Mouse (Mus musculus): ENCODE data around the gene Nom1.
"Not testable (repeated sequence)": the region's sequence is repeated elsewhere in the genome, so short reads cannot be mapped to it uniquely, and the experiment has no call there.

Nom1 gene

DNA sequence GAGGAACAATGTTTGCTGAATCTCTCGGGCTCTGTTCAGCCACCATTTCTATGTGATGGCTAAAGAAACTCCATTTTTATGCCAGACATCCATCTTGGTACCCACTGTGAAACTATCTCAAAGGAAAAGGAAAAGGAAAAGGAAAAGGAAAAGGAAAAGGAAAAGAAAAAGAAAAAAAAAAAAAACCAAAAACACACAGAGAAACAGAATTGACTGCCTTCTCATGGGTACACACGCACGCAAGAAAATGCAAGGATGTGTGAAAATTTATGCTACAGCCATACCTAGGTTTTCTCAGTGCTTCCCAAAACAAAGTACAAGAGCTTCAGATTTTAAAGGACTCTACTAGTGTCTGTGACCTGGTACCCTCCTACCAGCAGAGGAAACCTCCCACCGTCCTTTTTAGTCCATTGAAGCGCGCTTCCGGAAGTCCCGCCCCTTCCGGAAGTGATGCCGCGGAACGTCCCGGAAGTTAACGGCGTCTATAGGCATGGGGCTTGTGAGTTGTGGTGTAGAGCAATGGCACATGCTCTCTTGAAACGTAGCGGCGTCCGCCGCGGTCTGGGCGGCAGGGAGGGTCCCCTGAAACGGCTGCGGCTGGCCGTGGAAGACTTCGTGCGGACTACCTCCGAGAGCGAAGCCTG lies at the start of gene Nom1:
Gene Nom1 (plus strand): TSS at position 437 of the 644 bp plus-strand sequence.
- peak; percentile 86 for DNase-seq

GRCm38 (mm10) chr5:29387591-29387990 lies 46.9 kb upstream of the Nom1 start:
- DNase-seq, result no peak

DNA sequence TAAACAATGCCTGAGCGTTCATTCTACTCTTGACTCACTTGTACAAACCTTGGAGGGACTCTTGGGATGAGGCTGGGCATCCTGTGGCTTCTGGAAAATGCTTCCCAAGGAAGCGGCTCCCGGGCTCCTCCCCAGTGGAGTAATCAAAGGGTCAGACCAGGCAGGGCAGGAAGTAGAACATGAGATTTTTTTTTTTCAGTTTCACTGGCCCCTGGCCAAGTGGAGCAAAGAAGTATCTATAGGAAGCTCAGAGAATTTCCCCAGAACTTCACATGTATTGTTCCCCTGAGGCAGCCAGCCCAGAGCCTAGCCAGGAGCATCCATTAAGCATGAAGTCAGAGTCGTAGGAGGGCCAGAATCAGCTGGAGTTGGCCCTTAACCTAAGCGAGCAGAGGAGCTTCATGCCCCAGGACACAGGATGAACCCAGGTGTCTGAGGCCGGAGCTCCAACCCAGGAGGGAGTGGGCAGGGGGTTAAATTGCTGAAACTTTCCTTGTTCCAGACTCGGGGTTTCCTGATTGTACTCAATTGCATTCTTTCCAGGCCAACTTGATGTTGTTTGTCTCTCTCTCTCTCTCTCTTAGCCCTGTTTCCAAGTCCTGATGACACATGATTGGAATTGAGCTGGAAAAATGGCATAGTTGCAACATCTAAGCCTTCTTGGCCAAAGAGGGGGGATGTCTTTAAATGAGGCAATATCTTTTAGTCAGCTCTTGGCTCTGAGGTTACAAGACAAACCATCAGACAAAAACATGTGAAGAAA lies 46.1 kb upstream of the Nom1 start:
- DNase-seq, result no peak

GRCm38 (mm10) chr5:29388944-29389765 lies 45.3 kb upstream of the Nom1 start:
- DNase-seq, result peak; percentile 66

DNA sequence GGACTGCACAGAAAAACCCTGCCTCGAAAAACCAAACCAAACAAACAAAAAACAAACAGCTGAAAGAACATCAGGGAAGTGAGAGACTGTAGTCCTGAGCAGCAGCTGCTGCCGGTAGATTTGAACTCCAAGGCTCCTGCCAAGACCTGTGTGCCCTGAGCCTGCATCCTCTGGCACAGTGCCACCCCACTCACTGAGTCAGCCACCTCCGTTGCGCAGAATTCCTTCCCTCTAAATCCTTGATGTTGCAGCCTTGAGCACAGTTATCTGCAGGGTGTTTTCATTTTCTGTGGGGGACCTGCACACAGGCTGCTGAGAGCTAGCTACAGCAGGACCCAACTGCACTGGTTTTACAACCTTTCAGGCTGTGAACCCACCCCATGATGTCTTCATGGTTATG lies 36.0 kb upstream of the Nom1 start:
- DNase-seq, result no peak

- no peak for DNase-seq
Observed at GRCm38 (mm10) chr5:29410854-29411253, 23.6 kb upstream of the Nom1 start.

DNA sequence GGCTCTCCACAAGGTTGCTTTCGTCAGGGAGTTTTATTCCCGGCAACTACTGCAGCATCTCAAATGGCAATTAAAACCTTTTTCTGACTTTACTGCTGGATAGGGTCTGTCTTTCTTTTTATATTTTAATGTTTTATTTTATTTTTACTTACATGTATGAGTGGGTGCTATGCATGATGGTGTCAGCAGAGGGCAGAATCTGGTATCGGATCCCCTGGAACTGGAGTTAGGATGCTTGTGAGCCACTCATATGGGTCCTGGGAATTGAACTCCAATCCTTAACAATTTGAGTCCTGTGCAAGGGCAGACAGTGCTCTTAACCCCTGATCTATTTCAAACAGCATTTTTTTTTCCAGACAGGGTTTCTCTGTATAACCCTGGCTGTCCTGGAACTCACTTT lies 21.4 kb upstream of the Nom1 start:
- no peak for DNase-seq

- not testable (repeated sequence) for DNase-seq
Observed at GRCm38 (mm10) chr5:29423330-29423729, 11.1 kb upstream of the Nom1 start.

GRCm38 (mm10) chr5:29434872-29435358 lies 451 bp downstream of the Nom1 start:
- DNase-seq, result no peak

- no peak for DNase-seq
Observed at GRCm38 (mm10) chr5:29435491-29435890, 1.0 kb downstream of the Nom1 start.

GRCm38 (mm10) chr5:29436728-29437127 lies 2.3 kb downstream of the Nom1 start:
- not testable (repeated sequence) for DNase-seq

DNA sequence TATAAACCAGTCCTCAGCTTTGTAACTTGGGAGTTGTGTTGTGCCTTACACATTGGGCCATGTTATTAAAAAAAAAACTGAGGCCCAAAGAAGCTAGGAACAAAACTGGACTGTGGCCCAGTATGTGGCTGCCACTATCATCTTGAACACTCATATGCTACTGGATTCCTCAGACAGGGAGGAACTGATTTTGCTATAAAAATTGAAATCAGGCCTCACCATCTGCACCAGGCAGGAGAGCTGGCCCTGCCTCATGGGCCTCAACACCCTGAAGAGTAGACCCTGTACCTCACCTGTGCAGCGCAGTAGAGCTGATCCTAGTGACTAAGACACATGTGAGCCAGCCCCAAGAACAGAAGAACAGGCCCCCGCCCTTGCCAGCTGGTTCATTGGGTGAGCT lies 10.8 kb downstream of the Nom1 start:
- DNase-seq, result no peak

GRCm38 (mm10) chr5:29452352-29452751 lies 17.9 kb downstream of the Nom1 start:
- DNase-seq, result no peak

- DNase-seq, result no peak
Observed at GRCm38 (mm10) chr5:29456895-29457656, 22.6 kb downstream of the Nom1 start.

GRCm38 (mm10) chr5:29462943-29463686 lies 28.7 kb downstream of the Nom1 start:
- DNase-seq, result no peak

DNA sequence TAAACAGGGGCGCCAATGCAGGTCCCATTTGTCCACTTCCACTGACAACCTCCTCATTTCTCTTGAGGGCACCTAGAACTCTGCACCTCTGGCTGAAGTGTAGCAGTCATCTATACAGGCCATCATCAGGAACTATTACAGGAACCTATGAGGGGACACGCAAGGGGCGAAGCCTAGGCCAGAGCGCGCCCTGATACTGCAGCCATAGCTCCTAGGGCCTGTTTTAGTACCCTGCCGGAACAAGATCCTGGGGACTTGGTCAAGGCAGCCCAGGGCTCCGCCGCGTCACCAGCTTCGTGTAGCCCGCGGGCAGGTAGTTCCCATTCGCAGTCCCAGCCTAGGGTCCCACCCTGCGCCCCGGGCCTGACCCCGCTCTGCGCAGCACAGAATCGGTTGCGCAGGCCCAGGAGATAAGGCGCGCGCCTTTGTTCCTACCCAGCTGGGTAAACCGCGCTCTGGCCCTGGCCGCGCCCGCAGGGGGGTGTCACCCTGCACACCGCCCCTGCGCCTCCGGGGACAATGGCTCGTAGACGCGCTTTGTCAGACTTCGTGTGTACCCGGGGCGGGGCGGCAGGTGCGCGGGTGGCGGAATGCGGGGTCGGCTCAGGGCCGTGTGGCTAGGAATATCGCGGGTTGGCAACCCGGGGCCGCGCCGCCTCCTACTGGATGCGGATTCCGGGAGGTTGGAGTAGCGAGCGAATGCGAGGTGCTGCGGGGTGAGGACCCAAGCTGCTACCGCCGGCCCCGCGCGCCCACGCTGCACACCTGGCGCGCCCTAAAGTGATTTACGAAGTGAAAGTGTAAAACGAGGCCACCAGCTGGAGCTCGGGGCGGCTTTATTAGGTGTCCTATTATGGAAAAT lies 33.3 kb downstream of the Nom1 start:
- DNase-seq, result no peak

DNA sequence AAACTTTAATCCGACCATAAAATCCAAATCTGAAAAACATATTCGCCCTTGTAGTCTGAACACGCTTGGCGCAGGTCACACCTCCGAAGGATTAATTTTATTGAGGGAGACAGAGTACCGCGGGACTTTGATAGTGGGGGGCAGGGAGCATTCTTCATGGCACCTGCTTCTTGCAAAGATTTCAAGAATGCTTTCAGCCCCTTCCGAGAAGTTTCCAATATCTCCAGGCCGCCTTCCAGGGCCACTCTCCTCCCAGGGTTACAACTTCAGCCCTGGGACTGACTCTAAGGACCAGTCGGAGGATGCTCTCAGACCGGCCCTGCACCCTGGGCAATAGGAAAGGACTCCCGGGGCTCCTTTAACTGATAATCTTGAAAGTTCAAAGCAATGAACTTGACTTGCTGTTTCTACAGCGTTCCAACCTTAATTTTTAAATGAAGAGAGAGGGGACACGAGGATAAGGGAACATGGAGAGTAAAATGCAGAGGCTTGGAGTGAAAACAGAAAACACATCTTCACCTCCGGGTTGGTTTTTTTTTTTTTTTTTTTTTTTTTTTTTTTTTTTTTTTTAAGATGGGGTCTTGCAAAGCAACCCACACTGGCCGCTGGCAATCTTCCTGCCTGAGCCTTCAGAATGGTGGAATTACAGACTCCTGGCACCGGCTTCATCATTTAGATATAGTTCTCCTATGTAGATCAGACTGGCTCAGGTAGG lies 34.0 kb downstream of the Nom1 start:
- no peak for DNase-seq

- DNase-seq, result no peak
Observed at GRCm38 (mm10) chr5:29469501-29469900, 35.0 kb downstream of the Nom1 start.

DNA sequence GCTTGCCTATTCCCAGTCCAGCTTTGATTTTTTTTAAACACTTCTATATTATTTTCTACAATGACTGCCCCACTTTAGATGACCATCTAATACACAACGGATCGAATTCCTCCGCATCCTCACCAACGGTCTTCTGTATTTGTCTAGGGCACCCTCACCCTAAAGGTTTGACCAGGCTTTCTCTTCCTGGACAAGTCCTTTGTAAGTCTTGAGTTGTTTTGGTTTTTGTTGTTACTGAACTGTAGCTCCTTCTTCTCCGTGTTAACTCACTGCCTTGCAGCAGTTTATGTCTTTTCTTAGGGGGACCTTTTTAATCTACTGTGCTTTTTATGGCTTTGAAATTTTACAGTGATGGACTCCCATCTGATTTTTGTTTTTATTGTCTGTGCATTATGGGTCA lies 35.8 kb downstream of the Nom1 start:
- no peak for DNase-seq

- DNase-seq, result no peak
Observed at GRCm38 (mm10) chr5:29470851-29471394, 36.5 kb downstream of the Nom1 start.

Measured in cerebellum, adult 8-10 months (tissue).